Mouse (Mus musculus): ENCODE data around the gene Osbpl10. TPM values are rescaled to one million over a fixed set of nuclear protein-coding genes. Genes with fewer than 3 reads are reported as not detected.

Osbpl10 gene
- polyA plus RNA-seq, 1 experiment from 2014 or later: 4.7 TPM

DNA sequence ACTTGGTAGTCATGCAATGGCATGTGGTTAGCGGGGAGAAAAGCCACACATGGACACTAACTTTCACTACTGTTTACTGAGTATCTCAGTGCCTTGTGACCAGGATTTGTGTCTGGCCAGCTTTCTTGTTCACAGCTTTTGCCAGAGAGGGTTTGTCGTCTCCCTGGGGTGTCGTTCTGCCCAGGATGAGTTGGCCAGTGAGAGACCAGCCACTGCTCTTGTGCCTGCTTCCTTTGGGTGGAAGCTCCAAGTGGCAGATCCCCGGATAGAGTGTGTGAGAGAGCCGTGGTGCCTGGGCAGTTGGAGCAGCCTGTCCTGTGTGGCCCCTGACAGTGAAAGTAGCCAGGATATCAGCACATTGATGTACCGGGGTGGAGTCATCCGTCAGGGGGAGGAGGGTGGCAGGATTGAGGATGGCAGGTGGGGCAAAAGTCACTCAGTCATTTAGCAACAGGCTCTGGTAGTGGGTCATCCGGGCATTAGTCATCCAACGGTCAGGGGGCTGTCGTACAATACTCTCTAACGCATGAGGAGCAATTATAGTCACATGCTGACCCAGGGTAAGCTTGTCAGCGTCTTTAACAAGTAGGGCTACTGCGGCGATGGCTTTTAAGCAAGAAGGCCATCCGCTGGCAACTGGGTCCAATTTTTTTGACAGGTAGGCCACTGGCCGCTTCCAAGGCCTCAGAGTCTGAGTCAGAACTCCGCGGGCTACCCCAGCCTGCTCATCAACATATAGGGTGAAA is 170.8 kb downstream of the Osbpl10 start:
- H3K4me1 ChIP-seq (replicated peaks): peaks cover 9% of the 10 kb centered on the region; the same call in 1 of the 2 replicates
- H3K4me2 ChIP-seq: no peak overlapping the region
- H3K4me3 ChIP-seq: no peak overlapping the region
- no peaks in the 10 kb centered on the region for H3K9me3 ChIP-seq
- no peaks in the 10 kb centered on the region for H3K27me3 ChIP-seq
- no peak overlapping the region for H3K27ac ChIP-seq (replicated peaks)
- H3K36me3 ChIP-seq: no peaks in the 10 kb centered on the region
- 86% methylated on average over 18 of the region's 18 CpGs for WGBS
- no peak overlapping the region for H3K9ac ChIP-seq
- no peak for ATAC-seq (ENCODE audit: low FRiP score, low read depth)

DNA sequence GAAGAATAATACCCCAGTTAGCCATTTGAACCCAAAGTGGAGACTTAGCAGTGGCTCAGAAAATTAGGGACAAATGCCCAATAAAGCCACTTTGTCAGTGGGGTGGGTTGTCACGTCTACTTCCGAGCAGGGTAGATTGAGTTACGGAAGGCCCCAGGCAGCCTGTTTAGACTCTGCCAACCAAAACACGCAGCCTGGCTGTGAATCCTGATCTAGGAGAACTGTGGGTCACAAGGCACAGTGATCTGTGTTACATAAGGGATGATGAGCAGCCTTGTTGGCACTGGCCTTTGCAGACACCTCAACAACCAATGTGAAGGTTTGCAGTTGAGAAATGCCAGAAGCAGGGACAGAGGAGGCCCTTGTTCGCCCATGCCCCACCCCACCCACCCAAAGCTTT is 183.2 kb downstream of the Osbpl10 start:
- no peak overlapping the region for H3K4me2 ChIP-seq
- no peak overlapping the region for H3K27ac ChIP-seq (replicated peaks)
- H3K4me3 ChIP-seq: no peak overlapping the region
- no peaks in the 10 kb centered on the region for H3K27me3 ChIP-seq
- WGBS: 75% methylated on average over 5 of the region's 5 CpGs
- H3K4me1 ChIP-seq (replicated peaks): no peaks in the 10 kb centered on the region; the same call in 1 of the 2 replicates
- no peak overlapping the region for H3K9ac ChIP-seq
- H3K9me3 ChIP-seq: no peaks in the 10 kb centered on the region
- no peak for ATAC-seq (ENCODE audit: low FRiP score, low read depth)
- H3K36me3 ChIP-seq: no peaks in the 10 kb centered on the region

DNA sequence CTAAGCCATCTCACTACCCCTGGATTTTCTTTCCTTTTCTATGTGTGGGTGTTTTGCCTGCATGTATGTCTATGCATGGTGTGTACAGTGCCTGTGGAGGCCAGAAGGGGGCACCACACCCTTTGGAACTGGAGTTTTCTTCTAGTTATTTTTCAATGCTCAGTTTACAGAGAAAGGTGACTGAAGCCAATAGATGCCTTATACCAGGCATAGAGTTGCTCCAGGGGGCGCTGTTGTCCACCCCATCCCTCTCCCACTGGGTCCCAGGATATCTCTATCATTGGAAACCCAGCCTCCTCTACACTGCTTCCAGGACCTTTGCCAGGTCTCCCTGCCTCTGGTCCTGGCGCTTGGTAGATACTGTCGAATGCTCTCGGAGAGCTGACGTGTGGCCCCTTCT is 184.7 kb downstream of the Osbpl10 start:
- H3K9me3 ChIP-seq: no peaks in the 10 kb centered on the region
- H3K4me2 ChIP-seq: no peak overlapping the region
- no peaks in the 10 kb centered on the region; the same call in 1 of the 2 replicates for H3K4me1 ChIP-seq (replicated peaks)
- no peaks in the 10 kb centered on the region for H3K27me3 ChIP-seq
- H3K36me3 ChIP-seq: no peaks in the 10 kb centered on the region
- H3K9ac ChIP-seq: no peak overlapping the region
- 49% methylated on average over 5 of the region's 5 CpGs for WGBS
- H3K27ac ChIP-seq (replicated peaks): no peak overlapping the region
- no peak for ATAC-seq (ENCODE audit: low FRiP score, low read depth)
- no peak overlapping the region for H3K4me3 ChIP-seq

DNA sequence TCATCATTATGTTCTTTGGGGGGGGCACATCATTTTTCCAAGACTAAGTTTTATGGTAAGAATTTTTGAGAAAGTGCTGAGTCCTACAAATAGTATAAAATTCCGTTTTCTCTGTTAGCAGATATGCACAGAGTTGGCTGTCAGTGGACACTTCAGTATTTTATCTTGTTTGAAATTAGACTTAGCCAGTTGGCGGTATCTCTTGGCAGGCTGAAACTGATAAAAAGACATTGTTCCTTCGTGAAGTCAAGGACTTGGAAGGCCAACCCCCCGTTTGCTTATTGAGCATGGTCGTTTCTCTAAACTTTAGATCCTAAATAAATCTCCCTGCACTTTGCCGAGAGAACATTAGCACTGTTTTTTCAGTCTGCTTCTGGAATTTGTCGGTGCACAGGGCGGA is 185.3 kb downstream of the Osbpl10 start:
- H3K27me3 ChIP-seq: no peaks in the 10 kb centered on the region
- H3K27ac ChIP-seq (replicated peaks): no peak overlapping the region
- H3K4me1 ChIP-seq (replicated peaks): no peaks in the 10 kb centered on the region; the same call in 1 of the 2 replicates
- no peaks in the 10 kb centered on the region for H3K36me3 ChIP-seq
- H3K4me3 ChIP-seq: no peak overlapping the region
- no peak overlapping the region for H3K9ac ChIP-seq
- 70% methylated on average over 8 of the region's 8 CpGs for WGBS
- no peak overlapping the region for H3K4me2 ChIP-seq
- ATAC-seq (ENCODE audit: low FRiP score, low read depth): no peak
- H3K9me3 ChIP-seq: no peaks in the 10 kb centered on the region

DNA sequence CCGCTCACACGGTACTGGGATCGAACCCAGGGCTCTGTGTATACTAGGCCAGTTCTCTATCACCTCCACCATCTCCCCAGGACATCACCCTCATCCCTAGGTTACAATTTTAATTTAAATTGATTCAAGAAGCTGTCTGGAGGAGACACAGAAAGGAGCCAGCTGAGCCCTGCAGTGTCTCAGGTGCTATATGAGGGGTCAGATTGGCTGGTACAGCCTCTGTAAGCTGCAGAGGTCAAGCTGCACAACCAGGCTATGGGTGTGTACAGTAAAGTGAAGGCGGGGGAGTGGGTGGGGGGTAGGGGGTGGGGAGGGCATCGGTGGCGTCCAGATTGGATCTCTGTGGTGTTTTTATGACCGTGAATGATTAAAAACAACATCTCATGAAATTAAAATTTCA is 186.0 kb downstream of the Osbpl10 start:
- ATAC-seq (ENCODE audit: low FRiP score, low read depth): no peak
- Histone ChIP-seq H3K27me3 (no peaks in the 10 kb centered on the region), H3K4me3 (no peak overlapping the region), H3K36me3 (no peaks in the 10 kb centered on the region), H3K4me2 (no peak overlapping the region), H3K4me1 (replicated peaks) (no peaks in the 10 kb centered on the region; the same call in 1 of the 2 replicates), H3K9ac (no peak overlapping the region), H3K27ac (replicated peaks) (no peak overlapping the region), H3K9me3 (no peaks in the 10 kb centered on the region)
- WGBS: 72% methylated on average over 7 of the region's 7 CpGs

DNA sequence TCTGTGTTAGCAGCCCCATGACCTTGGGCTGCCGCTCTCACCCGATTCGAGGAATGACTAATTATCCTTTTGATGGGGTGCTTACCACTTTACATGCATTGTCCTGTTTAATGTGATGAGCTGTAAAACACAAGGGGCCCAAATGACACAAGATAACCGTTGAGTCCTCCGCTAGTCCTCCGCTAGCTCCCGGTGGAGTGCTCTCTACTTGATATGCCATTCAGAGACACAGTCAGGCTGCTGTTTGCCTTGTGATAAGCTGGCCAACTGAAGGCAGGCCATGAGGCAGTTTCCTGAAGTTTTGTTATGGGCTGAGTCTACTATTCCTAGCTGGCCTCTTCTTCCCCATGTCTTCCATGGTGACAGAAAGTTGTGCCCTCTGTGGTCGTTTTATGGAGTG is 187.6 kb downstream of the Osbpl10 start:
- no peaks in the 10 kb centered on the region; the same call in 1 of the 2 replicates for H3K4me1 ChIP-seq (replicated peaks)
- 49% methylated on average over 8 of the region's 8 CpGs for WGBS
- no peaks in the 10 kb centered on the region for H3K9me3 ChIP-seq
- no peak overlapping the region for H3K4me2 ChIP-seq
- no peak for ATAC-seq (ENCODE audit: low FRiP score, low read depth)
- no peak overlapping the region for H3K27ac ChIP-seq (replicated peaks)
- H3K27me3 ChIP-seq: no peaks in the 10 kb centered on the region
- H3K36me3 ChIP-seq: no peaks in the 10 kb centered on the region
- H3K4me3 ChIP-seq: no peak overlapping the region
- no peak overlapping the region for H3K9ac ChIP-seq

DNA sequence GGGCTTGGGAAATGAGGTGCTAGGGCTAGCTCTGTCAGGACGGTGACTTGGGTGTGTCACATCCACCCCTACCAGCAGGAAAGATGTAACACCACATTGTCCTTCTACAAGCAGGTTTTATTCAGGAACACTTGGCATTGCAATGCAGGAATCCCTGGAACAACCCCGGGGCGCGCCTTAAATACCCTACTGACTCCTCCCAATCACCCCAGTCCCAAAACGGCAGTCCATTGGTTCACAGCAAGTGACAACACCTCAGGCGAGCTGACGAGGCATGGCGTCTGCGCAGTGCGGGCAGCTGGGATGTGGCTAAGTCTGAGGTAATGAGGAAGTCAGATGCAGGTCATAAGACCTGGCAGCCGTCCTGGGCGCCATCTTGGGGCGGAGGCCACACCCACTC is 191.2 kb downstream of the Osbpl10 start:
- Histone ChIP-seq H3K27ac (replicated peaks) (no peak overlapping the region), H3K9me3 (no peaks in the 10 kb centered on the region), H3K27me3 (no peaks in the 10 kb centered on the region), H3K4me1 (replicated peaks) (no peaks in the 10 kb centered on the region), H3K4me2 (no peak overlapping the region), H3K4me3 (no peak overlapping the region), H3K9ac (no peak overlapping the region), H3K36me3 (no peaks in the 10 kb centered on the region)
- no peak for ATAC-seq (ENCODE audit: low FRiP score, low read depth)
- 92% methylated on average over 13 of the region's 13 CpGs for WGBS

DNA sequence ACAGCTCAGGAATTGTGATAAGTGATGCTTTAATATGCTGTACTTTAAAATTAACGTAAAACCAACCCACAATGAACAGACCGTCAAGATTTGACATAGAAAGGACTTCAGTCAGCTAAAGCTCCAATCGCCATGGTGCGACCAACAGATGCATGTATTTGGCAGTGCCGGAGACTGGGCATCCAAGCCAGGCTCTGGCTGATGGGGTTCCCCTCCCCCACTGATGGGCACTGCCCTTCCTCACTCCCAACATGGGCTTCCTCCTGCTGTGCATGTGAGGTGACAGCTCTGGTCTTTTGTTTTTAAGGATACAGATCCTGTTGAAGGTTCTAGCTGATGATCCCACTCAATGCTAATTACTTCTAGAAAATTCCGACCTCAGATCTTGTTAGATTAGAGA is 193.7 kb downstream of the Osbpl10 start:
- H3K9ac ChIP-seq: no peak overlapping the region
- H3K27ac ChIP-seq (replicated peaks): no peak overlapping the region
- H3K9me3 ChIP-seq: no peaks in the 10 kb centered on the region
- H3K4me1 ChIP-seq (replicated peaks): no peaks in the 10 kb centered on the region
- H3K4me2 ChIP-seq: no peak overlapping the region
- no peaks in the 10 kb centered on the region for H3K27me3 ChIP-seq
- no peak for ATAC-seq (ENCODE audit: low FRiP score, low read depth)
- H3K4me3 ChIP-seq: no peak overlapping the region
- H3K36me3 ChIP-seq: no peaks in the 10 kb centered on the region
- WGBS: 88% methylated on average over 6 of the region's 6 CpGs

DNA sequence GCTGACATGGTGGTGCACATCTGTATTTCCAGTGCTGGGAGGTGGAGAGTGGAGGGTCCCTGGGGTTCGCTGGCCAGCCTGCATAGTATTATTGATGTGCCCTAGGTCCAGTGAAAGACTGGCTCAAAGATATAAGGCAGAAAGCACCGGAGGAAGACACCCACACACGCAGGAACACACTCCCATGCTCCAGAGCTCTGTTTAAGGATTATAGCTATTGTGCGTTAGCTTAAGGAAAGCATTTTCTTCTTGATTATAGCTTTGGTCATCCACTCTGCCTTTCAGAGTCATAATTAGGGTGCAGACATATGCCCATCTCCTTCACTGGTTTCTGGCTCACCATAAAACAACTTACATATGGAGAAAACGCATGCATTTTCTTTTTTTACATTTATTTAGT is 200.8 kb downstream of the Osbpl10 start:
- no peaks in the 10 kb centered on the region for H3K4me1 ChIP-seq (replicated peaks)
- no peaks in the 10 kb centered on the region for H3K9me3 ChIP-seq
- no peak overlapping the region for H3K4me3 ChIP-seq
- H3K36me3 ChIP-seq: no peaks in the 10 kb centered on the region
- ATAC-seq (ENCODE audit: low FRiP score, low read depth): no peak
- H3K4me2 ChIP-seq: no peak overlapping the region
- H3K27ac ChIP-seq (replicated peaks): no peak overlapping the region
- no peak overlapping the region for H3K9ac ChIP-seq
- 95% methylated on average over 5 of the region's 5 CpGs for WGBS
- H3K27me3 ChIP-seq: no peaks in the 10 kb centered on the region

DNA sequence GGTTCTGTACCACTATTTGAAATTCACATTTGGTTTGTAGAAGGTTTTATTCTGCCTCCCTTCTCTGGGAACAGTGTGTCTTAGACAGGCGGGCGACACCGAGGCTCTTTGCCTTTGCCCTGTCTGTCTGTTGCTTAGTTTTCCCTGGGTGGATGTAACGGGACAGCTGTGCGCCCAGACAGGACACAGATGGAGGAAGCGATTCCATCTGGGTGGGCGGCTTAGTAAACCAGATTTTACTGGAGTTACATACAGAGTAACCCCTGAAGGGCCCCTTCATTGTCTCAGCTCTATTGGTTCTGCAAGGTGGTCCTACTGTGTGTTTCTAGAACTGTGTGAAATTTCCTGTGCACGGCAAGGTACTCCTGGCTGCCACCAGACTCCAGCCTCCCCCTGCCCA is 201.6 kb downstream of the Osbpl10 start:
- ATAC-seq (ENCODE audit: low FRiP score, low read depth): no peak
- Histone ChIP-seq H3K36me3 (no peaks in the 10 kb centered on the region), H3K9ac (no peak overlapping the region), H3K4me2 (no peak overlapping the region), H3K4me1 (replicated peaks) (no peaks in the 10 kb centered on the region), H3K27me3 (no peaks in the 10 kb centered on the region), H3K4me3 (no peak overlapping the region), H3K9me3 (no peaks in the 10 kb centered on the region), H3K27ac (replicated peaks) (no peak overlapping the region)
- WGBS: 47% methylated on average over 8 of the region's 8 CpGs

DNA sequence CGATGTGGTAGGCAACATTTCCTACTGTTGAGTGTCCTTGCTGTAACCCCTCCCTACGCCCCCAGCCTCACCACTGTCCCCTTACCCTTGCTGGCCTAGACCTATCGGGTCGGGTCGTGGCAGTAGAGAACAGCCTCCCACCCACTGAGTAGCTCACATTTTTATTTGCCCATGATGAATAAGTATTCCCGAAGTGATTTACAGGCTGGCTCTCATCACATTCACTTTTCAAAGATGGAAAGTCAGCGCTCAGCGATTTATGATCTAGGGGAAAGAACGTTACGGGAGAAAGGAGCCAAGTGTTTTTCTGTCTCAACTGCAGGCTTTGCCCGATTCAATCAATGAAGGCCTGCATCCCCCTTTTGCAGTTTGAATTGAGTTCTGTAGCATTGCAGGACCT is 208.0 kb downstream of the Osbpl10 start:
- no peaks in the 10 kb centered on the region for H3K4me1 ChIP-seq (replicated peaks)
- no peak overlapping the region for H3K4me2 ChIP-seq
- ATAC-seq (ENCODE audit: low FRiP score, low read depth): no peak

DNA sequence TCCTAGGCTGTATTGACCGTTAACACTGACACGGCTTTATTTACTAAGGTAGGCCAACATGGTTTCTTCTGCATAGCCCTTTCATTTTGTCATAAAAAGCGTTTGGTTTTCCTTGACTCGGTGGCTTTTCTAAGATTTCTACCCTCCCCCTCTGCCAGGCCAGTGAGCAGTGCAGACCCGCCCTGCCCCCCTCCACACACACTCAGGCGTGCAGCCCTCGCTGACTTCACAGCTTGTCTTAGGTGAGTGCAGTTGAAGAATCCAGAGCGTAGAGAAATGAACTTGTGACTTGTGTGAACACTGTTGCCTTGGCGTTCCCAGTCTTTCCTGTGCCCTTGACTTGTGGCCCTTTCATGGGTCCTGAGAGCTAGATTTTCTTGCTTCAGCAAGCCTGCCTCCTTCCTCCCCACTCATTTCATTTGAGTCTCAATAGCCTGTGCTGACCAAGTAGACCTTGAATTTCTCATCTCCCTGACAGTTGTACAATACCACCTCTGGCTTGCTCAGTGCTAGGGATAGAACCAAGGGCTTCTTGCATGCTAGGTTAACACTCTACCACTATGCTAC is 212.1 kb downstream of the Osbpl10 start:
- H3K36me3 ChIP-seq: no peaks in the 10 kb centered on the region
- WGBS: 84% methylated on average over 9 of the region's 9 CpGs
- ATAC-seq (ENCODE audit: low FRiP score, low read depth): no peak

More for the DNA sequence above, 208.0 kb downstream of the Osbpl10 start:
- Histone ChIP-seq H3K36me3 (no peaks in the 10 kb centered on the region), H3K9ac (no peak overlapping the region), H3K27me3 (no peaks in the 10 kb centered on the region), H3K27ac (replicated peaks) (no peak overlapping the region), H3K9me3 (no peaks in the 10 kb centered on the region), H3K4me3 (no peak overlapping the region)
- WGBS: 55% methylated on average over 11 of the region's 11 CpGs

DNA sequence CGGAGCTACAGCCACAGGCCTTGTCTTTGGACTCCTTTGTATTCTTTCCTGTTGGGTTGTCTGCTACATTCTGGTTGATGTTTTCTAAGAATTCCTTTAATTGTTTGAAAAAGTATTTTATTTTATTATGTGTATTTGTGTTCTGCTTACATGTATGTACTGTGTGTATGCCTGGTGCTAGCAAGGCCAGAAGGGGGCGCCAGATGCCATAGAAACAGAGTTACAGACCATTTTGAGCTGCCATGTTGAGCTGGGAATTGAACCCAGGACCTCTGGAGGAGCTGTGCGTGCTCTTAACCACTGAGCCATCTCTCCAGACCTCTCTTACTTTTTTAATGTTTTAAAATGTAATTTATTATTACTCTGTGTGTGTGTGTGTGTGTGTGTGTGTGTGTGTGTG is 214.5 kb downstream of the Osbpl10 start:
- WGBS: 85% methylated on average over 3 of the region's 3 CpGs
- H3K9me3 ChIP-seq: no peaks in the 10 kb centered on the region
- H3K36me3 ChIP-seq: no peaks in the 10 kb centered on the region
- no peaks in the 10 kb centered on the region for H3K27me3 ChIP-seq
- no peak for ATAC-seq (ENCODE audit: low FRiP score, low read depth)
- no peak overlapping the region for H3K9ac ChIP-seq
- no peaks in the 10 kb centered on the region for H3K4me1 ChIP-seq (replicated peaks)
- H3K27ac ChIP-seq (replicated peaks): no peak overlapping the region
- no peak overlapping the region for H3K4me2 ChIP-seq
- no peak overlapping the region for H3K4me3 ChIP-seq

More for the DNA sequence above, 212.1 kb downstream of the Osbpl10 start:
- Histone ChIP-seq H3K9me3 (no peaks in the 10 kb centered on the region), H3K4me3 (no peak overlapping the region), H3K27me3 (no peaks in the 10 kb centered on the region), H3K4me1 (replicated peaks) (no peaks in the 10 kb centered on the region), H3K9ac (no peak overlapping the region), H3K27ac (replicated peaks) (no peak overlapping the region), H3K4me2 (no peak overlapping the region)
